Mouse (Mus musculus) cerebellum, adult 2 months (tissue): ENCODE measurements around the gene Mybl2. TPM values are rescaled to one million over a fixed set of nuclear protein-coding genes. Genes with fewer than 3 reads are reported as not detected.

ENCODE experiments used
- DNase-seq, 2 experiments: peaks; one replicate each; pipeline ENCODE4 v3.0.0; 2021
- H3K27ac ChIP-seq: fragments of 200-500 bp; 2 replicates; pipeline ENCODE4 v1.5.1; 2012; ENCODE audit warnings: low read length, control low read depth, inconsistent platforms; ENCODE audit not compliant: insufficient read depth
- H3K27me3 ChIP-seq: fragments of 200-500 bp; 2 replicates; pipeline ENCODE4 v1.6.1; 2012; ENCODE audit warnings: inconsistent platforms, mild to moderate bottlenecking, low read length, moderate library complexity; ENCODE audit not compliant: control insufficient read depth, insufficient read depth
- H3K4me1 ChIP-seq: fragments of 200-500 bp; 2 replicates; pipeline ENCODE4 v1.6.1; 2011; ENCODE audit warnings: low read length; ENCODE audit not compliant: control insufficient read depth, insufficient read depth
- H3K4me3 ChIP-seq: fragments of 200-500 bp; replicated peaks from 2 replicates; pipeline ENCODE3; 2011; ENCODE audit warnings: mild to moderate bottlenecking, low read depth, low read length, control low read depth; ENCODE audit not compliant: insufficient read depth
- CTCF ChIP-seq: fragments of 200-500 bp; IDR thresholded peaks from 2 replicates; pipeline ENCODE4 v1.5.1; 2011; ENCODE audit warnings: low read depth, mild to moderate bottlenecking, control low read depth, low read length, moderate library complexity, borderline replicate concordance; ENCODE audit not compliant: insufficient read depth
- POLR2A ChIP-seq: fragments of 200-500 bp; IDR thresholded peaks from 2 replicates; pipeline ENCODE4 v1.6.1; 2011; ENCODE audit warnings: low read length, control low read depth, borderline replicate concordance; ENCODE audit not compliant: insufficient read depth
- WGBS: fragments of 180-500 bp; shearing (Covaris S2); methylation state at CpG from one replicate; pipeline ENCODE4 v1.1.7; 2018; 5-methylcytosine and 5-hydroxymethylcytosine counted together
- polyA plus RNA-seq: library from polyadenylated mRNA; depleted of rRNA; stranded (reverse); fragments of >200 nt; gene quantifications from 2 replicates; pipeline ENCODE4 v1.2.3, GENCODE M21; 2012; rRNA removed

Mybl2 gene
- 0.90 and 1.6 TPM in 2 replicates for polyA plus RNA-seq

- Histone ChIP-seq H3K27ac (no peak within 1 kb of the TSS), H3K27me3 (no peaks in the 10 kb centered on the region; the same call in 1 of the 2 replicates), H3K4me3 (peak within 1 kb of the TSS; percentile 33), H3K4me1 (peaks cover 2% of the 10 kb centered on the region; the same call in 1 of the 2 replicates)
- TF ChIP-seq POLR2A: no peak
- TF ChIP-seq CTCF: no peak
- WGBS: under 1% methylated on average over 48 of the region's 48 CpGs
- DNase-seq: peak; percentile 67 to 72
Observed at GRCm38 (mm10) chr2:163054335-163054840, at the start of gene Mybl2. Gene Mybl2 (plus strand): TSS chr2:163054687.

GRCm38 (mm10) chr2:163007299-163007698 lies 47.2 kb upstream of the Mybl2 start:
- TF ChIP-seq POLR2A (no peak), CTCF (no peak)
- Histone ChIP-seq H3K4me1 (no peaks in the 10 kb centered on the region), H3K27ac (no peak overlapping the region), H3K27me3 (no peaks in the 10 kb centered on the region), H3K4me3 (no peak overlapping the region)
- WGBS: 80% methylated on average over 4 of the region's 4 CpGs
- no peak for DNase-seq

GRCm38 (mm10) chr2:163016916-163017743 lies 37.4 kb upstream of the Mybl2 start, which contains the start of gene Ift52:
Gene Ift52 (plus strand): TSS chr2:163017354.
- H3K4me3 ChIP-seq: peak within 1 kb of the TSS; percentile 78
- no peaks in the 10 kb centered on the region for H3K27me3 ChIP-seq
- H3K27ac ChIP-seq: peak within 1 kb of the TSS; percentile 58; the same call in 1 of the 2 replicates
- peak; percentile 93 to 96 for DNase-seq
- WGBS: under 1% methylated on average over 57 of the region's 57 CpGs
- H3K4me1 ChIP-seq: no peaks in the 10 kb centered on the region; the same call in 1 of the 2 replicates
- TF ChIP-seq POLR2A: 0 out of 2 replicates have a peak, but pooled peaks have one; percentile 61
- TF ChIP-seq CTCF: no peak

- DNase-seq: no peak
- Histone ChIP-seq H3K27me3 (no peaks in the 10 kb centered on the region; the same call in 1 of the 2 replicates), H3K4me3 (no peak overlapping the region), H3K4me1 (no peaks in the 10 kb centered on the region), H3K27ac (no peak overlapping the region)
- WGBS: 90% methylated on average over 5 of the region's 5 CpGs
- TF ChIP-seq CTCF (no peak), POLR2A (no peak)
Observed at GRCm38 (mm10) chr2:163031289-163031688, 23.2 kb upstream of the Mybl2 start.

GRCm38 (mm10) chr2:163031757-163032156 lies 22.7 kb upstream of the Mybl2 start:
- no peak for DNase-seq
- 80% methylated on average over 2 of the region's 2 CpGs for WGBS
- no peak overlapping the region for H3K27ac ChIP-seq
- H3K4me3 ChIP-seq: no peak overlapping the region
- H3K27me3 ChIP-seq: no peaks in the 10 kb centered on the region; the same call in 1 of the 2 replicates
- no peak for TF ChIP-seq POLR2A
- TF ChIP-seq CTCF: no peak
- no peaks in the 10 kb centered on the region for H3K4me1 ChIP-seq

- no peak overlapping the region for H3K4me3 ChIP-seq
- no peaks in the 10 kb centered on the region for H3K4me1 ChIP-seq
- TF ChIP-seq POLR2A (no peak), CTCF (no peak)
- DNase-seq: no peak
- WGBS: 42% methylated on average over 4 of the region's 4 CpGs
- no peaks in the 10 kb centered on the region; the same call in 1 of the 2 replicates for H3K27me3 ChIP-seq
- no peak overlapping the region for H3K27ac ChIP-seq
Observed at GRCm38 (mm10) chr2:163032622-163033021, 21.9 kb upstream of the Mybl2 start.

- Histone ChIP-seq H3K27me3 (no peaks in the 10 kb centered on the region), H3K4me1 (no peaks in the 10 kb centered on the region), H3K4me3 (no peak overlapping the region), H3K27ac (no peak overlapping the region)
- TF ChIP-seq POLR2A (no peak), CTCF (no peak)
- WGBS: 84% methylated on average over 7 of the region's 7 CpGs
- no peak for DNase-seq
Observed at GRCm38 (mm10) chr2:163039940-163040339, 14.5 kb upstream of the Mybl2 start.

GRCm38 (mm10) chr2:163048125-163048524 lies 6.4 kb upstream of the Mybl2 start:
- DNase-seq: peak; percentile 40 to 51
- H3K27ac ChIP-seq: no peak overlapping the region
- TF ChIP-seq POLR2A: no peak
- peak; percentile 65 for TF ChIP-seq CTCF
- H3K4me1 ChIP-seq: no peaks in the 10 kb centered on the region
- 1% methylated on average over 10 of the region's 10 CpGs for WGBS
- no peak overlapping the region for H3K4me3 ChIP-seq
- no peaks in the 10 kb centered on the region for H3K27me3 ChIP-seq
